Mouse (Mus musculus) lung, postnatal 0 days (tissue): ENCODE results near the gene Psmg3.
A peak's percentile ranks its signal among the peaks of the same experiment; 100 is the strongest.

Experiments
- CTCF ChIP-seq: IDR thresholded peaks from 2 replicates; pipeline ENCODE4 v1.5.1; 2016; ENCODE audit warnings: antibody characterized with exemption, mild to moderate bottlenecking
- EP300 ChIP-seq: IDR thresholded peaks from 2 replicates; pipeline ENCODE4 v1.6.1; 2016; ENCODE audit warnings: antibody characterized with exemption, mild to moderate bottlenecking, control low read depth

- no peak for TF ChIP-seq CTCF
- peak; percentile 95 for TF ChIP-seq EP300
Measured at GRCm38 (mm10) chr5:139796900-139797299, 29.8 kb downstream of the Psmg3 start.
